Mouse (Mus musculus) embryonic facial prominence, embryonic 11.5 days (tissue): ENCODE data around the gene Ppp1r2. TPM values are rescaled to one million over a fixed set of nuclear protein-coding genes. Genes with fewer than 3 reads are reported as not detected.

Experiments
- ATAC-seq: fragments of 200-750 bp; cut with Nextera tagmentation; replicated peaks from 2 replicates; pipeline ENCODE4 v1.8.0; 2017; ENCODE audit warnings: low read depth; ENCODE audit not compliant: insufficient number of reproducible peaks, low FRiP score, low TSS enrichment
- DNase-seq: peaks from one replicate; pipeline ENCODE4 v3.0.0-alpha.2; 2015; ENCODE audit warnings: low spot score
- H3K27ac ChIP-seq: fragments of 300-500 bp; sonication (generic); replicated peaks from 2 replicates; pipeline ENCODE4 v1.5.1; 2014; ENCODE audit warnings: mild to moderate bottlenecking, low read depth, low read length, control low read depth
- H3K27me3 ChIP-seq: fragments of 300-500 bp; sonication (generic); 2 replicates; pipeline ENCODE4 v1.6.1; 2014; ENCODE audit warnings: mild to moderate bottlenecking, low read length, moderate library complexity, mixed read lengths; ENCODE audit not compliant: control insufficient read depth, insufficient read depth
- H3K36me3 ChIP-seq: fragments of 300-500 bp; sonication (generic); replicated peaks from 2 replicates; pipeline ENCODE4 v1.6.1; 2014; ENCODE audit warnings: low read depth, mild to moderate bottlenecking, low read length, moderate library complexity, mixed read lengths; ENCODE audit not compliant: control insufficient read depth, insufficient read depth
- H3K4me1 ChIP-seq: fragments of 300-500 bp; sonication (generic); 2 replicates; pipeline ENCODE4 v1.6.1; 2014; ENCODE audit warnings: low read length, mixed read lengths; ENCODE audit not compliant: control insufficient read depth, insufficient read depth
- H3K4me2 ChIP-seq: fragments of 300-500 bp; sonication (generic); 2 replicates; pipeline ENCODE4 v1.6.1; 2014; ENCODE audit warnings: low read depth, mild to moderate bottlenecking, control low read depth, low read length, moderate library complexity
- H3K4me3 ChIP-seq: fragments of 300-500 bp; sonication (generic); 2 replicates; pipeline ENCODE4 v1.5.1; 2014; ENCODE audit warnings: low read depth, low read length, control low read depth
- H3K9ac ChIP-seq: fragments of 300-500 bp; sonication (generic); replicated peaks from 2 replicates; pipeline ENCODE4 v1.6.1; 2014; ENCODE audit warnings: mild to moderate bottlenecking, control low read depth, low read length
- H3K9me3 ChIP-seq: fragments of 300-500 bp; sonication (generic); replicated peaks from 2 replicates; pipeline ENCODE4 v1.6.1; 2016; ENCODE audit warnings: mild to moderate bottlenecking, low read length, inconsistent platforms, mixed read lengths; ENCODE audit not compliant: control insufficient read depth
- WGBS: fragments of 180-500 bp; shearing (Covaris S2); extraction: QIAGEN DNeasy Blood & Tissue Kit; methylation state at CpG from one replicate; pipeline ENCODE4 v1.1.7; 2014; 5-methylcytosine and 5-hydroxymethylcytosine counted together
- microRNA-seq: library from miRNA; unstranded; fragments of <30 nt; microRNA quantifications from one replicate; pipeline ENCODE4, GENCODE M21; 2016; ENCODE audit warnings: borderline number of aligned reads
- polyA plus RNA-seq: library from polyadenylated mRNA; unstranded; fragments of >200 nt; fragmentation: Nextera tagmentation; extraction: Ambion mirVana; gene quantifications from 2 replicates; pipeline ENCODE4 v1.2.1, GENCODE M21; 2014

Gene Ppp1r2
- polyA plus RNA-seq, 1 experiment from 2014 or later = 98.4 TPM

DNA sequence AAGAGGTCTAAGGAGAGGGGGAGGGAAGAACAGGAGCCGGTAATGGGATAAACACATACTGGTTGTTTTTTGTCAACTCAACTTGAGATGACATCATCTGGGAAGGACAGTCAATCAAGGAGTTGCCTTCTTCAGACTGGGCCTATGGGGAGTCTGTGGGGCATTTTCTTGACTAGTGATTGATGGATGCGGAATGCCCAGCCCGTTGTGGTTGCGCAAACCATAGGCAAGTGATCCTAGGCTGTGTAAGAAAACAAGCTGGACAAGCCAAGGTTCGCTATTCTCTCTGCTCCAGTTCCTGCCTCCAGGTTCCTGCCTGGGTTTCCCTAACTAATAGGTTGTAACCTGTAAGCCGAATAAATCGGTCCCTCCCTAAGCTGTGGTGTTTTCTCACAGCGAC lies 69.9 kb downstream of the Ppp1r2 start:
- Histone ChIP-seq H3K4me1 (no peaks in the 10 kb centered on the region), H3K9me3 (no peaks in the 10 kb centered on the region), H3K9ac (no peak overlapping the region), H3K4me3 (no peak overlapping the region), H3K27me3 (no peaks in the 10 kb centered on the region), H3K36me3 (no peaks in the 10 kb centered on the region), H3K4me2 (no peak overlapping the region), H3K27ac (no peak overlapping the region)
- 91% methylated on average over 8 of the region's 8 CpGs for WGBS
- ATAC-seq = no peak
- no peak for DNase-seq

DNA sequence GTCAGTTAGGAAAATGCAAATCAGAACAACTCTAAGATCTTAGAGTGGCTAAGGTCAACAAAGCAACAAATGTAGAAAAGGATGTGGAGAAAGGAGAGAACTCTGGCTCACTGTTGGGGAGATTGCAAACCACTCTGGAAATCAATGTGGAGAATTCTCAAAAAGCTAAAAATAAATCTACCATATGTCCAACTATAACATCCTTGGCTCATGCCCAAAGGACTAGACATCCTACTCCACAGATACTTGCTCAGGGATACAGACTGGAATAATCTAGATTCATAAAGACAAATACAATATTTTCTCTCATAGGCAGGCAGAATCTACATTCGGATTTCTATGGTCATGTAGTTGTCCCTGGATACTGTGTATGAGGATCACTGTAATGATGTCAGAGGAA lies 70.9 kb downstream of the Ppp1r2 start:
- Histone ChIP-seq H3K27me3 (no peaks in the 10 kb centered on the region), H3K4me1 (no peaks in the 10 kb centered on the region), H3K9me3 (no peaks in the 10 kb centered on the region), H3K4me3 (no peak overlapping the region), H3K4me2 (no peak overlapping the region), H3K27ac (no peak overlapping the region), H3K9ac (no peak overlapping the region), H3K36me3 (no peaks in the 10 kb centered on the region)
- DNase-seq = no peak
- WGBS = 71% methylated on average over 1 of the region's 1 CpGs
- no peak for ATAC-seq

DNA sequence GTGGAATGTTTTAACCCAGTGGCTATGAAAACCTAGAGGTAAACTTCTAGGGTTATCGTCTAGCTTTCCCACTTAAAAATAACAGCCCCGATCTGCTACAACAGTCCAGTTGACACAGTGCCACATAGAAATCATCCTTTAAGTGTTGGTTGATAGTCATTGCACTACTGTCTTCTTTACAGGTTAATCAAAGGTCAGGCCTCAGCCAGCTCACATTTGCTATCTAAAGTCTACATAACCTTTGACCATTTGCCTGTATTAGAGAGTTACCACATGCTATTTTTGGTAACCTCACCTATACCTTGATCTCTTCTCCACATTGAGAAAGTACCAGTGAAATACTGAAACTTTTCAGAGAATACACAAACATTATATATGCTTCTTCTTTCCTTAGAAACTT lies 73.4 kb downstream of the Ppp1r2 start:
- no peaks in the 10 kb centered on the region for H3K36me3 ChIP-seq
- no peak overlapping the region for H3K4me3 ChIP-seq
- H3K9ac ChIP-seq = no peak overlapping the region
- ATAC-seq (no peak), DNase-seq (no peak)
- H3K27ac ChIP-seq = no peak overlapping the region
- WGBS = 84% methylated on average over 2 of the region's 2 CpGs
- H3K27me3 ChIP-seq = no peaks in the 10 kb centered on the region
- H3K4me1 ChIP-seq = no peaks in the 10 kb centered on the region
- H3K9me3 ChIP-seq = no peaks in the 10 kb centered on the region
- H3K4me2 ChIP-seq = no peak overlapping the region

Small RNA genes lying within 50 kb of the gene (microRNA-seq; reads per million reads assigned to microRNA genes)
- gene Gm27415 = not detected

Other genes with a start within 250 kb of the Ppp1r2 start
- gene Xxylt1, start 193.8 kb downstream of the Ppp1r2 start, polyA plus RNA-seq = 16.3 and 18.8 TPM in 2 replicates
- 21.2 and 25.4 TPM in 2 replicates for gene Acap2, start 74.0 kb downstream of the Ppp1r2 start, polyA plus RNA-seq
- 13.2 and 13.5 TPM in 2 replicates for gene Apod, start 39.5 kb upstream of the Ppp1r2 start, polyA plus RNA-seq
- 18.8 and 21.0 TPM in 2 replicates for gene Bdh1, start 147.0 kb upstream of the Ppp1r2 start, polyA plus RNA-seq